Mouse (Mus musculus) neural tube, embryonic 11.5 days (tissue): ENCODE data around the gene Zfp184. TPM values are rescaled to one million over a fixed set of nuclear protein-coding genes. Genes with fewer than 3 reads are reported as not detected.
"Not testable (repeated sequence)": the region's sequence is repeated elsewhere in the genome, so short reads cannot be mapped to it uniquely, and the experiment has no call there.

Experiments
- ATAC-seq: fragments of 200-750 bp; cut with Nextera tagmentation; 2 replicates; pipeline ENCODE4 v1.8.0; 2017; ENCODE audit warnings: moderate number of reproducible peaks, mild to moderate bottlenecking, moderate TSS enrichment, moderate library complexity; ENCODE audit not compliant: insufficient read depth, low FRiP score, low TSS enrichment
- DNase-seq: peaks from one replicate; pipeline ENCODE4 v3.0.0-alpha.2; 2015; ENCODE audit warnings: low spot score
- H3K27ac ChIP-seq: fragments of 300-500 bp; sonication (generic); 2 replicates; pipeline ENCODE4 v1.5.1; 2014; ENCODE audit warnings: low read depth, mild to moderate bottlenecking, low read length
- H3K27me3 ChIP-seq: fragments of 300-500 bp; sonication (generic); 2 replicates; pipeline ENCODE4 v1.6.1; 2014; ENCODE audit warnings: mild to moderate bottlenecking, low read length, mixed read lengths; ENCODE audit not compliant: control insufficient read depth, insufficient read depth
- H3K36me3 ChIP-seq: fragments of 300-500 bp; sonication (generic); 2 replicates; pipeline ENCODE4 v1.6.1; 2014; ENCODE audit warnings: mild to moderate bottlenecking, low read length, moderate library complexity, mixed read lengths; ENCODE audit not compliant: control insufficient read depth, insufficient read depth
- H3K4me1 ChIP-seq: fragments of 300-500 bp; sonication (generic); 2 replicates; pipeline ENCODE4 v1.6.1; 2014; ENCODE audit warnings: low read length, mixed read lengths; ENCODE audit not compliant: control insufficient read depth, insufficient read depth
- H3K4me2 ChIP-seq: fragments of 300-500 bp; sonication (generic); 2 replicates; pipeline ENCODE4 v1.6.1; 2014; ENCODE audit warnings: low read depth, mild to moderate bottlenecking, moderate library complexity
- H3K4me3 ChIP-seq: fragments of 300-500 bp; sonication (generic); 2 replicates; pipeline ENCODE4 v1.5.1; 2014; ENCODE audit warnings: low read depth, low read length
- H3K9ac ChIP-seq: fragments of 300-500 bp; sonication (generic); 2 replicates; pipeline ENCODE4 v1.6.1; 2014; ENCODE audit warnings: mild to moderate bottlenecking, low read length
- H3K9me3 ChIP-seq: fragments of 300-500 bp; sonication (generic); 2 replicates; pipeline ENCODE4 v1.6.1; 2016; ENCODE audit warnings: low read length; ENCODE audit not compliant: control insufficient read depth
- WGBS: fragments of 180-500 bp; shearing (Covaris S2); extraction: QIAGEN DNeasy Blood & Tissue Kit; methylation state at CpG from one replicate; pipeline ENCODE4 v1.1.7; 2014; 5-methylcytosine and 5-hydroxymethylcytosine counted together
- polyA plus RNA-seq: library from polyadenylated mRNA; unstranded; fragments of >200 nt; fragmentation: Nextera tagmentation; extraction: Ambion mirVana; gene quantifications from 2 replicates; pipeline ENCODE4 v1.2.1, GENCODE M21; 2014

The Zfp184 gene
- 22.1 and 25.9 TPM in 2 replicates for polyA plus RNA-seq

DNA sequence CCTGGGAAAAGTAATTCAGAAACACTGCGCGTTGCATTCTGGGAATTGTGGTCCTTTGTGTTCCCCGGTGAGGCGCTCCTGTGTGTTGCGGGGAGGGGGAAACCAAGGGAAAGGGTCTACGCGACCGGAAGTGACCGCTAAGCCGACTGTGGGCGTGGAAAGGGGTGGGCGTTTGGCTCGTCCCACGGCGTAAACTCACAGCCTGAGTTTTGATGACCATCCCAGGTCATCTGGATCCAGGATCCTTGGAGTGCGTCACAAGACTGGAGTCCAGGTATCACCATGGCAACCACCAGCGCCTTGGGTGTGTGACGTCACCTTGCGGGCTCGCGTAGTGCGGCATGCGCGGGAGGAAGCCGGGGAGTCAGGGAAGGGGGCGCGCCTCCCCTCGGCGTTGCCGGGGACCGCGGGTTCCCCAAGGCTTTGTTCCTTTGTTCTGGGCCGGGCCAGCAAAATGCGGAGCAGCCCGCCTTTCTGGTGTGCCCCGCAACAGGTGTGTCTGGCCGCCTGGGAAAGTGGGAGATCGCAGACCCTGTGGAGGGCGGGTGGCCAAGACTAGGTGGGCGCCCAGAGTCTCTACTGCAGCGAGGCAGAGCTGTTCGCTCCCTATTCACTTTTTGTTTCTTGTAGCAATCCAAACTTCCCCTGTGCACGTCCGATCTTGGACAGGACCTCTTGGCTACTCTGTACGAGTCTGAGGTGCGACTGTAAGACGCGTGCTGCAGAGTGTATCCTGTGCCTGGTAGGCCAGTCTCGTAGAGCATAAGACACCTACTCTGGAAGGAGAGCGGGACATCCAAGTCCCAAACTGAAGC, at the start of gene Zfp184:
Gene Zfp184 (plus strand): TSS at position 169 of the 815 bp plus-strand sequence.
- ATAC-seq (peak; percentile 89), DNase-seq (peak; percentile 96)
- WGBS = under 1% methylated on average over 50 of the region's 50 CpGs
- no peaks in the 10 kb centered on the region for H3K9me3 ChIP-seq
- H3K9ac ChIP-seq = peak within 1 kb of the TSS; percentile 70
- H3K4me1 ChIP-seq = peaks cover 4% of the 10 kb centered on the region
- peak within 1 kb of the TSS; percentile 79 for H3K4me2 ChIP-seq
- peak within 1 kb of the TSS; percentile 70 for H3K27ac ChIP-seq
- H3K27me3 ChIP-seq = no peaks in the 10 kb centered on the region
- H3K4me3 ChIP-seq = peak within 1 kb of the TSS; percentile 87
- peaks cover 3% of the 10 kb centered on the region for H3K36me3 ChIP-seq

DNA sequence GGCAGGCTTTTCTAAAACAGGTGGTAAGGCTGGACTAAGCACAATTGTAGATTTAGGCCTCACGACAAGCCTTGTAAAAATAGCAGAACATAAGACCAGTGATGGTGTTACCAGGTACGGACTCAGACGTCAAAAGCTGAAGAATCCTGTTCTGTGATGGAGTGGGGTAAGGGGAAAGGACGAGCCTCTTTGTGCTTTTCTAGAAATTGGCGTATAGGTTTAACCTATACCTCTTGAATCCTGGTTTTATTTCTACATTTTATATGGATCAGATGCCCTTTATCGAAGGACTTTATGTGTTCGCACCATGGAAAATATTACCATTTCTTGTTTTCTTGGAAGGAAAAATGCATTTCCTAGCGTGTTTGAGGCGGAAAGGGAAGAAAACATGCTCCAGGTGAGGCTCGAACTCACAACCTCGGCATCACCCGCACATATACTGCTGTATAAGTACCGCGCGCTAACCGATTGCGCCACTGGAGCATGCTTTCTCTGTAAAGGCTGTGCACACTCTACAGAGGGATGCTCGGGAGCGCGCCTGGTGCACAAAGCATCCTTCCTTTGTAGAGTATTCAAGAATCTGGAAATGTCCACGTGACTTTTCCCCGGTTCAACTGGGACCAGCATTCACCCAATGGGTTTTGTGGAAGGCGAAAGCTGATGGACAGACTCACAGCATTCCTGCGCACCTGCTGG, 48.2 kb upstream of the Zfp184 start:
- no peaks in the 10 kb centered on the region for H3K27me3 ChIP-seq
- WGBS = 5% methylated on average over 24 of the region's 24 CpGs
- no peak overlapping the region for H3K27ac ChIP-seq
- H3K9ac ChIP-seq = peak overlapping the region; percentile 70
- H3K9me3 ChIP-seq = no peaks in the 10 kb centered on the region
- H3K36me3 ChIP-seq = no peaks in the 10 kb centered on the region
- peak; percentile 90 for DNase-seq
- H3K4me3 ChIP-seq = peak overlapping the region; percentile 52
- no peaks in the 10 kb centered on the region for H3K4me1 ChIP-seq
- ATAC-seq = peak; percentile 96
- peak overlapping the region; percentile 57 for H3K4me2 ChIP-seq

GRCm38 (mm10) chr13:21897245-21897634, 47.7 kb upstream of the Zfp184 start:
- Histone ChIP-seq H3K27me3 (no peaks in the 10 kb centered on the region), H3K9ac (peak overlapping the region; percentile 70), H3K9me3 (no peaks in the 10 kb centered on the region), H3K27ac (no peak overlapping the region), H3K4me1 (no peaks in the 10 kb centered on the region), H3K36me3 (no peaks in the 10 kb centered on the region), H3K4me3 (peak overlapping the region; percentile 52), H3K4me2 (peak overlapping the region; percentile 57)
- ATAC-seq = peak; percentile 32; the same call in 1 of the 2 replicates
- WGBS = 1% methylated on average over 11 of the region's 11 CpGs
- no peak for DNase-seq

DNA sequence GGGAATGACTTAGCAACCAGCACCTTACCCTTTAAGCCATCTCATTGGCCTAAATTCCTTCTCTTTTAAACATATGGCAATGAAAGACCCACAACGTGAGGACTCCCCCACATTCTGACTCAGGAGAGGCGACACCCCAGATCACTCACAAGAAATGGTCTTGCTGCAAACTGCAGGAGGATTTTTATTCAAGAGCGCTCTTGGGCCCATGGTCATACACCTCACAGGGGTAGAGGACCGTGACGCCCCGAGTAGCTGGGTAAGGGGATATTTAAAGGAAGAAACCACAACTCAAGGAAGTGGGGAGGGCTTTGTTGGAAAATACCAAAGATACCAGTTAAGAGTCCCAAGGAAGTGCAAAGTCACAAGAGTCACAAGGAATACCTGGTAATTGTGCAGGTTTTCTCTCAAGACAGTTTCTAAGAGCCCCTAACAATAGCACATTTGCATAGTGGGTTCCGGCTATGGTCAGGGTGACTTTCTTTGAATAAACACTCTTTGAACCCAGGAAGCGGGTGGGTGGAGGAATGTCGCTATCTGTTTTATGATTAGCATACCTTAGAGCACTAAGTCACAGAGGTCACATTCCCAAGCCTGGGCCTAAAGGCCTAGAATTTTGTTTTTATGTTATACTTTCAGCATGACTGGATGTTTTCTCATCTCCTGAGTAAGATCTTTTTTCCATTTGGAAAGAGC, 43.9 kb upstream of the Zfp184 start:
- not testable (repeated sequence) for H3K27me3 ChIP-seq, H3K4me1 ChIP-seq, H3K9me3 ChIP-seq, ATAC-seq, H3K36me3 ChIP-seq, H3K4me2 ChIP-seq, H3K4me3 ChIP-seq, DNase-seq, H3K27ac ChIP-seq, H3K9ac ChIP-seq
- 92% methylated on average over 9 of the region's 9 CpGs for WGBS

DNA sequence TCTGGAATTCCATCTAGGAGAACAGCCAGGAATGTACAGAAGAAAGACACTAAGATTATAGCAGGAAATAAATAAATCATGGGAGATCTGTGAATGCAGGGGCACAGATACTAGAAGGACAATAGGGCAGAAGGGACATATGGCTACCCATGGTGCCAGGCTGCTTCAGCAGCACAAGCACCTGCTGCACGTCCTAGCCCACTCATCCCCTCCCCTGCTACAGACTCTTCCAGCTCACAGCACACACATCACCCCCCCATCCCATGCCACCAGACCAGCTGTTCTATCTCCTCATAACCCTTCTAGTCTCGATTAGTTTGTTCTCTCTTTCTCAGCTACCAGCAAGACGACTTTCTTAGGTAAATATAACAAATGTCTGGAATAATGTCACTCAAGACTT, 41.4 kb upstream of the Zfp184 start:
- DNase-seq (no peak), ATAC-seq (no peak)
- Histone ChIP-seq H3K4me2 (no peak overlapping the region), H3K4me1 (peaks cover 2% of the 10 kb centered on the region; the same call in 1 of the 2 replicates), H3K4me3 (no peak overlapping the region), H3K36me3 (no peaks in the 10 kb centered on the region), H3K27ac (no peak overlapping the region), H3K9me3 (no peaks in the 10 kb centered on the region), H3K27me3 (no peaks in the 10 kb centered on the region), H3K9ac (no peak overlapping the region)
- 54% methylated on average over 3 of the region's 3 CpGs for WGBS

GRCm38 (mm10) chr13:21904090-21904489, 40.8 kb upstream of the Zfp184 start:
- not testable (repeated sequence) for H3K36me3 ChIP-seq, H3K9ac ChIP-seq, H3K4me3 ChIP-seq, H3K9me3 ChIP-seq, ATAC-seq, H3K4me1 ChIP-seq, DNase-seq, H3K27ac ChIP-seq, H3K27me3 ChIP-seq, H3K4me2 ChIP-seq
- 74% methylated on average over 4 of the region's 4 CpGs for WGBS

GRCm38 (mm10) chr13:21906301-21906700, 38.6 kb upstream of the Zfp184 start:
- H3K4me1 ChIP-seq = peaks cover 2% of the 10 kb centered on the region; the same call in 1 of the 2 replicates
- H3K27me3 ChIP-seq = no peaks in the 10 kb centered on the region
- H3K9ac ChIP-seq = no peak overlapping the region
- no peaks in the 10 kb centered on the region for H3K36me3 ChIP-seq
- no peak overlapping the region for H3K4me3 ChIP-seq
- no peaks in the 10 kb centered on the region for H3K9me3 ChIP-seq
- no peak for ATAC-seq
- DNase-seq = no peak
- WGBS = 29% methylated on average over 7 of the region's 7 CpGs
- H3K27ac ChIP-seq = no peak overlapping the region
- H3K4me2 ChIP-seq = no peak overlapping the region

DNA sequence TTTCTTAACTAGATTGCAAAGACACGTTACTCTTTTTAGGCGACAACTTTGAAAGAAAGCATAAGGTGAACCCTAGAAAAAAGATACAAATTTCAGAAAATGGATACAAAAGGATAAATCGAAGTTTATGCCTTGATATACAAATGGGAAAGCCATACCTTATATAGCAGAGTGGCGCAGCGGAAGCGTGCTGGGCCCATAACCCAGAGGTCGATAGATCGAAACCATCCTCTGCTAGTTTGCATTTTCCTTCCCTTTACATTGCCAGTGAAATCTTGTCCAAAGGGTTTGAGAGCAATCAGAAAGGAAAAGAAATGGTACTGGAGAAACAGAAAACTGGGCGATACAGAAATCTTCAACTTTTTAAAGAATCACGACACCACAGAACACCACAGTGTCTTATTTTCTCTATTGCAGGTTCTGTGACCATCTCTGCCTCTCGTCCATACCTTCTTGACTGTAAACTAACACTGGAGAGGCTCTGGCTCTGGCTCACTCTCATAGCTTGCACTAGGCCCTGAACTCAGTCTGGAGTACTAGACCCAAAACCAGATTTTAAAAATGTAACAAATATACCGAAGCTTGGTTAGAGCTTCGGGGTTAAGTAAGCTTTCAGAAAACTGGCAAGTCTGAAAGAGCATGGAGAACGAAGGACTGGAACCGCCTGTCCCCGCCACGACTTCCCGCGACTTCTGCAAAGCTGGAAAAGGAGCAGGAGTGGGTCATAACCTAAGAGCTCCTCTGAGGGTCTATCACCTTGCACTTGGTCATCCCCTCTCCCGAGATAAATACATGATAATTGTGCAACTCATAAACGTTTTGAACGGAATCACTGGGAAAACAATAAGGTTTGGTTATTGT, 37.7 kb upstream of the Zfp184 start:
- Histone ChIP-seq H3K36me3 (no peaks in the 10 kb centered on the region), H3K27ac (no peak overlapping the region), H3K4me2 (peak overlapping the region; percentile 41), H3K9me3 (no peaks in the 10 kb centered on the region), H3K27me3 (no peaks in the 10 kb centered on the region), H3K9ac (peak overlapping the region; percentile 18; the same call in 1 of the 2 replicates), H3K4me3 (peak overlapping the region; percentile 20), H3K4me1 (peaks cover 2% of the 10 kb centered on the region; the same call in 1 of the 2 replicates)
- ATAC-seq (peak; percentile 50; the same call in 1 of the 2 replicates), DNase-seq (peak; percentile 49)
- WGBS = 2% methylated on average over 22 of the region's 22 CpGs
